Mouse (Mus musculus) CH12.LX (cell line): Measurements from ENCODE around the gene Cib1.

Source experiments
- E2F4 ChIP-seq: IDR thresholded peaks from 2 replicates; pipeline ENCODE4 v1.6.1; 2011; ENCODE audit warnings: low read depth, low read length, improper control_type of control experiment; ENCODE audit not compliant: insufficient replicate concordance
- EP300 ChIP-seq: IDR thresholded peaks from 2 replicates; pipeline ENCODE4 v1.6.1; 2011; ENCODE audit warnings: low read length, improper control_type of control experiment
- JUN ChIP-seq: IDR thresholded peaks from 2 replicates; pipeline ENCODE4 v1.6.1; 2011; ENCODE audit warnings: low read depth, mild to moderate bottlenecking, low read length, improper control_type of control experiment, moderate library complexity; ENCODE audit not compliant: insufficient read depth
- NELFE ChIP-seq: IDR thresholded peaks from 2 replicates; pipeline ENCODE4 v1.6.1; 2011; ENCODE audit warnings: low read depth, low read length, improper control_type of control experiment
- POLR2A ChIP-seq: IDR thresholded peaks from 2 replicates; pipeline ENCODE4 v1.6.1; 2011; ENCODE audit warnings: low read depth, mild to moderate bottlenecking, improper control_type of control experiment, low read length
- RCOR1 ChIP-seq: conservative IDR thresholded peaks from 2 replicates; pipeline ENCODE4 v1.6.1; 2012; ENCODE audit warnings: low read depth, mild to moderate bottlenecking, inconsistent platforms, low read length, improper control_type of control experiment
- ZC3H11A ChIP-seq: IDR thresholded peaks from 2 replicates; pipeline ENCODE4 v1.6.1; 2012; ENCODE audit warnings: low read depth, mild to moderate bottlenecking, inconsistent platforms, low read length, improper control_type of control experiment
- ZMIZ1 ChIP-seq: IDR thresholded peaks from 2 replicates; pipeline ENCODE4 v1.6.1; 2012; ENCODE audit warnings: low read depth, mild to moderate bottlenecking, inconsistent platforms, low read length, improper control_type of control experiment

DNA sequence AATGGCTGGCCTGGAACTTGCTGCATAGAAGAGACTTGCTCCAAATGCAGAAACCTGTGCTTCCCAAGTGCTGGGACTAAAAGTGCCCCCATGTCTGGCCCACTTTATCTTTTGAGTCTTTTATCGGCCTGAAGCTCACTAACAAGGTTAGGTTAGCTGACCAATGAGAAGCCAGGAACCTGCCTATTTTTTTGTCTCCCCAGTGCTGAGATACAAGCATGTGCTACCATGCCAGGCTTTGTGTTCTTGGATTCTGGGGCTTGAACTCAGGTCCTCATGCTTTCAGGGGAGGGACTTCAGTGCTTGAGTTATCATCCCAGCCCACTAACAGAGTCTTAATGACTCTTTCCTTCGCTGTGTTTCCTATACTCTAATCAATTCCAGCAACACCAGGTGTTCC, 25.1 kb upstream of the Cib1 start:
- TF ChIP-seq EP300 (no peak), E2F4 (no peak), POLR2A (no peak), JUN (no peak), RCOR1 (no peak), NELFE (no peak), ZMIZ1 (no peak), ZC3H11A (no peak)
